Mouse (Mus musculus): ENCODE results near the gene Tnfrsf25. TPM values are rescaled to one million over a fixed set of nuclear protein-coding genes. Genes with fewer than 3 reads are reported as not detected.

Gene Tnfrsf25
- polyA plus RNA-seq, 1 experiment from 2014 or later = 0.12 TPM

DNA sequence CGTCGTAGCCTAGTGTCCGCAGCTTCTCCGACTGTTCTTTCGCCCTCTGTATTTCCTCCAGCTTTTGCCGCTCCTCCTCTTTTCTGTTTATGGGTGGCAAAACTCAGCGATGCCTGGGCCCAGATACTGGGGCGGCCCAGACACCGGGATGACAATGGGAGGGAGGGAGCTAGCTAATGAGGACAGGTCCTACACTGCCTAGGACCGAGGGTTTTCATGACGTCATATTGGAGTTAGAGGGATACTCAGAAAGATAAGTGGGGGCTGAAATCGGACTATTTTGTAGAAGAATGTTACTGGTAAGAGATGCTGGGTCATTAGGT is 5.4 kb downstream of the Tnfrsf25 start:
- Histone ChIP-seq H3K27ac (ENCODE audit: low read length) (no peak overlapping the region), H3K4me3 (ENCODE audit: low read depth, low read length) (no peak overlapping the region), H3K36me3 (ENCODE audit: control insufficient read depth, insufficient read depth) (no peaks in the 10 kb centered on the region), H3K9ac (ENCODE audit: low read depth, low read length) (no peak overlapping the region), H3K4me1 (ENCODE audit: control insufficient read depth, low read depth, low read length) (peaks cover 5% of the 10 kb centered on the region), H3K4me2 (ENCODE audit: low read depth, low read length) (no peak overlapping the region), H3K9me3 (replicated peaks; ENCODE audit: control insufficient read depth, low read length) (no peaks in the 10 kb centered on the region), H3K27me3 (ENCODE audit: control insufficient read depth, insufficient read depth, low read depth, low read length) (peaks cover 100% of the 10 kb centered on the region)
- under 1% methylated on average over 12 of the region's 12 CpGs for whole genome bisulfite sequencing (ENCODE audit: insufficient replicate concordance)
- ATAC-seq (ENCODE audit: low read depth) = no peak

DNA sequence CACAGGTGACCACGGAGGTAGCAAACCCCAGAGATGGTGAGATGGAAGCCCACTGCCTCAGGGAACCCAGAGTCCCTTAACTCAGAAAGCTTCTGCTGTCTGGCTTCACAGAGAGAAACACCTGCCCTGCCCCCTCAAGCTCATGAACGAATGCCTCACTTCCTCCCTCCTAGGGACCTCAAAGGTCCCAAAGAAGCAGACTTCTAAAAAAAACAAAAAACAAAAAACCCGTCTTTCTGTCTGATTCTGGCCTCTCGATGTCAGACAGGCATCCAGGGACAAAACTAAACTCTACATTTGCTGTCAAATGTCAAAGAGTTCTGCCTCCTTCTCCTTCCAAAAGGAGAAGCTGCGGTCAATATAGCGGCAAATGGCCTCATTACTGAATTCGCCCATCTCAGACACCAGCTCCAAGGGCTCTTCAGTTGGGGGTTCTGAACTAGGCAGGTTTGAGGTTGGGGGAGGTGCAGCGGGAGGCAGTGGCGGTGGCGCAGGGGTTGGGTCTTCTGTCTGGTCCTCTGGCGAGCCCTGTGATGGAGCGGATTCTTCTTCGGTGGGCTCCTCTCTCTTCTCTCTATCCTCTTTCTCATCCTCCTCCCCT is 8.7 kb downstream of the Tnfrsf25 start:
- H3K9me3 ChIP-seq (replicated peaks; ENCODE audit: control insufficient read depth, low read length) = no peaks in the 10 kb centered on the region
- H3K27me3 ChIP-seq (ENCODE audit: control insufficient read depth, insufficient read depth, low read depth, low read length) = peaks cover 100% of the 10 kb centered on the region
- H3K4me2 ChIP-seq (ENCODE audit: low read depth, low read length) = no peak overlapping the region
- H3K4me1 ChIP-seq (ENCODE audit: control insufficient read depth, low read depth, low read length) = peaks cover 5% of the 10 kb centered on the region
- H3K9ac ChIP-seq (ENCODE audit: low read depth, low read length) = no peak overlapping the region
- no peak overlapping the region for H3K4me3 ChIP-seq (ENCODE audit: low read depth, low read length)
- H3K36me3 ChIP-seq (ENCODE audit: control insufficient read depth, insufficient read depth) = no peaks in the 10 kb centered on the region
- no peak overlapping the region for H3K27ac ChIP-seq (ENCODE audit: low read length)
- WGBS (ENCODE audit: insufficient replicate concordance) = 9% methylated on average over 13 of the region's 13 CpGs
- ATAC-seq (ENCODE audit: low read depth) = no peak

DNA sequence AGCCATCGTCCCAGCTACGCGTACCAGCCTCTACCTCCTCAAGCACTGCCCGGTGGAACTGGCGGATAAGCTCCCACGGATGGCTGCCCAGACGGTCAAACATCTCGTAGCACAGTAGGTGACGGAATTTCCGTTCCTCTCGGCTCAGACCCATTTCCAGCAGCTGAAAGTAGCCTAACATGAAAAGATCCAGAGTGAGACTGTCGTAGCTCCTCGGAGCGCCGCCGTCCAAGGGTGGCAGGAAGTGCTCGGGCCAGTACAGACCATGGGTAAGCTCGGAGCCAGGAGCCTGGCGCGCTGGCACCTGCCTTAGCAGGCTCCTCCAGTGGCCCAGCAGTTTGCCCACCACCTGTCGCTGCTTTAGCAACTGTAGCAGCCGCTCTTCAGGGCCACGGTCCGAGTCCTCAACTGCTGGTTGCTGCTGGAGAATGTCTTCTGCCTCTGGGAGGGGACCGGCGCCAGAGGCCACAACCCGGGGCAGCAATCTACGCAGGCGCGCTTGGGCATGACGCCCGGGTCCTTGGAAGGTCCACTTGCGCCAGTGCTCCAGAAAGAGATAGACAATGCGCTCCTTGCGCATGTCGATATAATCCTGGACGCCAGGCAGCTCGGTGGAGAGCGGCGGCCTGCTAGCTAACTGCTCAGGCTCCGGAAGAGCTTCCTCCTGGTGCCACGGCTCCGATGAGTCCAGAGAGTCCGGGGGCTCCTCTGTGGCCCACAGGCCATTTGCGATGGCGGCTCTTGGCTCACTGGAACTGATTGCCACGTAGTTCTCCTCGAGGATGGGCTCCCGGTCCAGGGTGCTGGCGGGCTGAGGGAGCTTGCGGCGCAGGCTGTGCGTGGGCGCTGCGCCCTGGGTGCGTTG is 9.7 kb downstream of the Tnfrsf25 start:
- peak overlapping the region; percentile 18; the same call in 1 of the 2 replicates for H3K4me2 ChIP-seq (ENCODE audit: low read depth, low read length)
- H3K27me3 ChIP-seq (ENCODE audit: control insufficient read depth, insufficient read depth, low read depth, low read length) = peaks cover 100% of the 10 kb centered on the region
- WGBS (ENCODE audit: insufficient replicate concordance) = 10% methylated on average over 56 of the region's 56 CpGs

DNA sequence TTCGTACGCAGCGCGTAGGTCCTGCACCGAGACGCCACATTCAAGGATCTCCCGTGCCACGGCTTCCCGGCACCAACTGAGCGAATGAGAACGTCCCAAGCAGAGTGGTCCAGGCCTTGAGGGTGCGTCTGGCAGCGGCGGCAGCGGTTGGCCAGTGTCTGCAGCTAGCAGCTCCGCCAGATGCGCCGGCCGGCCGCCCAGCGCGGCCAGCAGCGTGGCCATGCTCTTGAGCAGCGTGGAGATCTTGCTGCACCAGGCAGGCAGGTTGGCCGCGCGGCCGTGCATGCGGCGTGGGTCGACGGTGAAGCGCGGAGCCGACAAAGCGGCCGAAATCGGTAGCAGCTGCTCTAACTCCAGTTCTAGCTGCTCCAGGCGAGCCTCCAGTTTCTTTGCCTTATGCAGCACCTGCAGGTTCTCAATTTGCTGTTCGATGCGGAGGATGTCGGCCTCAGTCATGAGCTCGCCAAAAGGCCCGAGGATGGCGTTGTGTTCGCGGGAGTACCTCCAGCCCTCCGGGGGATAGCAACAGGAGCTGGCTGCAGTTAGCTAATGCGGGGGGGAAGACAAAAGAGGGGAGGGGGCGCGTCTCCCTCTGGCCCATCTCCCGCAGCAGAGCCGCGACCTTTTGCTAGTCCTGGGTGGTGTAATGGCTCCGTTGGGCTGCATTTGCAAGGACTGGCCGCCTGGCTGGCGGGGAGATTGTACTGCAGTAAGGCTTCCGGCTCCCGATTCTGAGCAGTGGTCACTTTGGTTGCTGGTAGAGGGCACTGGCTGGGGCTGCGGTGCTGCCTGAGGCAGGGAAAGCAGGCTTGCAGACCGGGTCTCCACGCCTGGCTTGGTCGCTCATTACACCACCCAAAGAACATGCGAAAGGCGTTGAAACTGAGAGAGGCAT is 10.5 kb downstream of the Tnfrsf25 start:
- Histone ChIP-seq H3K27me3 (ENCODE audit: control insufficient read depth, insufficient read depth, low read depth, low read length) (peaks cover 100% of the 10 kb centered on the region), H3K9ac (ENCODE audit: low read depth, low read length) (no peak overlapping the region), H3K27ac (ENCODE audit: low read length) (no peak overlapping the region), H3K4me3 (ENCODE audit: low read depth, low read length) (peak overlapping the region; percentile 4; the same call in 1 of the 2 replicates), H3K36me3 (ENCODE audit: control insufficient read depth, insufficient read depth) (no peaks in the 10 kb centered on the region), H3K4me1 (ENCODE audit: control insufficient read depth, low read depth, low read length) (peaks cover 9% of the 10 kb centered on the region), H3K9me3 (replicated peaks; ENCODE audit: control insufficient read depth, low read length) (no peaks in the 10 kb centered on the region), H3K4me2 (ENCODE audit: low read depth, low read length) (no peak overlapping the region)
- WGBS (ENCODE audit: insufficient replicate concordance) = 12% methylated on average over 65 of the region's 65 CpGs
- ATAC-seq (ENCODE audit: low read depth) = no peak

More for the DNA sequence above, 9.7 kb downstream of the Tnfrsf25 start:
- Histone ChIP-seq H3K9ac (ENCODE audit: low read depth, low read length) (no peak overlapping the region), H3K27ac (ENCODE audit: low read length) (no peak overlapping the region), H3K4me1 (ENCODE audit: control insufficient read depth, low read depth, low read length) (peaks cover 4% of the 10 kb centered on the region), H3K4me3 (ENCODE audit: low read depth, low read length) (peak overlapping the region; percentile 4; the same call in 1 of the 2 replicates), H3K36me3 (ENCODE audit: control insufficient read depth, insufficient read depth) (no peaks in the 10 kb centered on the region), H3K9me3 (replicated peaks; ENCODE audit: control insufficient read depth, low read length) (no peaks in the 10 kb centered on the region)
- ATAC-seq (ENCODE audit: low read depth) = no peak

DNA sequence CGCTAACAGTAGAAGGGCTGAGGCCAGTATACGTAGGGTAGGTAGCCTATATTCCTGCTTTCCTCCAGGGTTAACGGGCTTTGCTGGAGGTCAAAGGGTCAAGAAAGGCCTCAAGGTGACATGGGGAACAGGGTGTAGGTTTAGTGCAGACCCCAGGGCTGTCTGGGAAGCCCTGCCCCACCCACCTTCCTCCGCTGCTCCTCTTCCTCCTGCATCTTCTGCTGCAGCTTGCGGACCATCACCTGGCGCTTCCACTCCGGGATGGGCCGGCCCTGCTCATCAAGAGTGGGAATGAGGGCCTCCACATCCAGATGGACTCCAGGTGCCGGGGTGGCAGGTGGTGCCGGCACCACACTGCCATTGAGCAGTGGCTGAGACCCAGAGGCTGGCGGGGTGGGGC is 12.2 kb downstream of the Tnfrsf25 start:
- H3K9ac ChIP-seq (ENCODE audit: low read depth, low read length) = no peak overlapping the region
- no peaks in the 10 kb centered on the region for H3K9me3 ChIP-seq (replicated peaks; ENCODE audit: control insufficient read depth, low read length)
- ATAC-seq (ENCODE audit: low read depth) = no peak
- peaks cover 14% of the 10 kb centered on the region for H3K4me1 ChIP-seq (ENCODE audit: control insufficient read depth, low read depth, low read length)
- no peak overlapping the region for H3K27ac ChIP-seq (ENCODE audit: low read length)
- no peaks in the 10 kb centered on the region for H3K36me3 ChIP-seq (ENCODE audit: control insufficient read depth, insufficient read depth)
- 75% methylated on average over 11 of the region's 11 CpGs for WGBS (ENCODE audit: insufficient replicate concordance)
- H3K4me3 ChIP-seq (ENCODE audit: low read depth, low read length) = no peak overlapping the region
- no peak overlapping the region for H3K4me2 ChIP-seq (ENCODE audit: low read depth, low read length)
- H3K27me3 ChIP-seq (ENCODE audit: control insufficient read depth, insufficient read depth, low read depth, low read length) = peaks cover 100% of the 10 kb centered on the region

DNA sequence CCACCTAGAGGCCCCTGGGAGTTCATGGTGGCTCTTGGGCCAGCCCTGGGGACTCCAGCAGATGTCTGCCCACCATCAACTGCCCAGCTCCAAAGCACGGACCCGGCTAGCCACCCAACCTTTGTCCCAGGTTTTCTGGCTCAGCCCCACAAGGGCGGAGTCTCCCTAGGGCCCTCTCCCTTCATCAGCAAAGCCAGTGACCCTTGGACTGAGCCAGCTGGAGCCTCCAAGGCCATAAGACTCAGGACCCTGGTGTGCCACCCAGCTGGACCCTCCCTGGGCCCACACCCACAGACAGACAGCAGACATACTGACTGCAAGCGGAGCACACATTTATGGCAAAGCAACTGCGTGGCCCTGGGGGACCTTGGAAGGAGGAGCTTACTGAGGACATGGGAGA is 13.1 kb downstream of the Tnfrsf25 start:
- H3K4me3 ChIP-seq (ENCODE audit: low read depth, low read length) = no peak overlapping the region
- H3K9ac ChIP-seq (ENCODE audit: low read depth, low read length) = no peak overlapping the region
- no peak overlapping the region for H3K4me2 ChIP-seq (ENCODE audit: low read depth, low read length)
- H3K27me3 ChIP-seq (ENCODE audit: control insufficient read depth, insufficient read depth, low read depth, low read length) = peaks cover 100% of the 10 kb centered on the region
- no peak overlapping the region for H3K27ac ChIP-seq (ENCODE audit: low read length)
- H3K9me3 ChIP-seq (replicated peaks; ENCODE audit: control insufficient read depth, low read length) = no peaks in the 10 kb centered on the region
- WGBS (ENCODE audit: insufficient replicate concordance) = 56% methylated on average over 5 of the region's 5 CpGs
- peak; percentile 11 for ATAC-seq (ENCODE audit: low read depth)
- no peaks in the 10 kb centered on the region for H3K36me3 ChIP-seq (ENCODE audit: control insufficient read depth, insufficient read depth)
- peaks cover 14% of the 10 kb centered on the region for H3K4me1 ChIP-seq (ENCODE audit: control insufficient read depth, low read depth, low read length)

DNA sequence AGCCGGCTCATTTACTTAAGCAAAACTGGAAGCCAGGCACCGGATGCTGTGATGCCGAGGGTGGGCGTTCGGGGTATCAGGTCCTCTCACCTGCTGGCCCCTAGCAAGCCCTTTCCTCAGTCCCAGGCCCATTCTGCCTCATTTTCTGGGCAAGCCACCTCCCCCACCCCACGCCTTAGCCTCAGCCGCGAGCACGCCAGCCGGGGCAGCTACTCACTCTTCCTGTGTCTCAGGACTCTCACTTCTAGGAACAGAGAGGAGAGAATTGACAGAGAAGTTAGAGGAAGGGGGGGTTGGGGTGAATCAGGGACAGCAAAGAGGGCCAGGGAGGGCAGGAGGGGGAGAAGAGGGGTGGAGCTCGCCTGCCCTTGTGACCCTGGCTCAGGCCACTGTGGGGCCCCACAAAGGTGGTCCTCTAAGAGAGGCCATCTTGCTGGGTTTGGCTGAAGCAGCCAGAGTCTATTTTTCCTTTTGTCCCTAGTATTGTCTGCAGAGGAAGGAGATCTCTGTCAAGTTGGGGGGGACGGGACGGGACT is 13.7 kb downstream of the Tnfrsf25 start:
- H3K4me2 ChIP-seq (ENCODE audit: low read depth, low read length) = peak overlapping the region; percentile 25; the same call in 1 of the 2 replicates
- H3K27me3 ChIP-seq (ENCODE audit: control insufficient read depth, insufficient read depth, low read depth, low read length) = peaks cover 100% of the 10 kb centered on the region
- H3K27ac ChIP-seq (ENCODE audit: low read length) = no peak overlapping the region
- H3K9me3 ChIP-seq (replicated peaks; ENCODE audit: control insufficient read depth, low read length) = no peaks in the 10 kb centered on the region
- no peak overlapping the region for H3K4me3 ChIP-seq (ENCODE audit: low read depth, low read length)
- H3K36me3 ChIP-seq (ENCODE audit: control insufficient read depth, insufficient read depth) = no peaks in the 10 kb centered on the region
- ATAC-seq (ENCODE audit: low read depth) = no peak
- 28% methylated on average over 13 of the region's 13 CpGs for WGBS (ENCODE audit: insufficient replicate concordance)
- peaks cover 14% of the 10 kb centered on the region for H3K4me1 ChIP-seq (ENCODE audit: control insufficient read depth, low read depth, low read length)
- H3K9ac ChIP-seq (ENCODE audit: low read depth, low read length) = no peak overlapping the region

DNA sequence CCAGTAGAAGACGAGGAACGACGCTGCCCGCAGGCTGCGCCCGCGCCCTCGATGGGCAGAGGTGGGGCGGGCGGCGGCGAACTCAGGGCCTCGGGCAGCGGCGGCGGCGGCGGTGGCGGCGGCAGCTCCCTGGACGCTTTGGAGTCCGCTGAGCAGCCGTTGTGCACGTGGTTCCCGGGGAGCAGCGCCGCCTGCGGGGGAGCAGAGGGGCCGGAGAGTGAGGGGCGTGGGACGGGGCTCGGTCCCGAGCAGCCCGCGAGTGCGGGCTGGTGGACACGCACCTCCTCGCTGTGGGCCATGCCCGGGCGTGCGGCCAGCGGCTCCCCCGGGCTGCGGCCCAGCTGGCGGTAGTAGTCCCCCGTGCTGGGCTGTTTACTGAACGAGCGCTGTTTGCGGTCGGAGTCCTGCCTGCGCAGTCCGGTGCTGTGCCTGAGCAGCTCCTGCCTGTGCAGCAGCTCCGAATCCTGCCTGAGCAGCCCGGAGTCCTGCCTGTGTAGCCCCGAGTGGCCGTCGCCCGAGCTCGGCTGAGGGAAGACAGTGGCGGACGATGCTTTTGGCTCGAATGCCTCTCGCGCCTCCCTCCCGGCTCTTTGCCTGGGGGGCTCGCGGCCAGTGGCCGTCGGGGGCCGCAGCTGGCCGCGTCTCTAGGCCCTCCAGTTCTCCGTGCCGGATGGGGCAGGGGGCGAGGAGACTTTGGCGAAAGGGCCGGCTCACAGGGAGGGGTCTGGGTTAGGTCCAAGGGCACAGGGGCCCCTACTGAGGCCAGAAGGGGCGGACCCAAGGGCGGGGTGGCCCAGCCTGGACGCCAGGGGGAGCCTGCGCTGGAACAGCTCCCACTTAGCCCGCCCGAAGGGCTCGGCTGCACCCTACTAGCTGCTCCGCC is 15.3 kb downstream of the Tnfrsf25 start:
- Histone ChIP-seq H3K4me2 (ENCODE audit: low read depth, low read length) (peak overlapping the region; percentile 59), H3K27ac (ENCODE audit: low read length) (no peak overlapping the region), H3K9me3 (replicated peaks; ENCODE audit: control insufficient read depth, low read length) (no peaks in the 10 kb centered on the region), H3K4me3 (ENCODE audit: low read depth, low read length) (peak overlapping the region; percentile 49), H3K27me3 (ENCODE audit: control insufficient read depth, insufficient read depth, low read depth, low read length) (peaks cover 84% of the 10 kb centered on the region), H3K4me1 (ENCODE audit: control insufficient read depth, low read depth, low read length) (peaks cover 14% of the 10 kb centered on the region), H3K9ac (ENCODE audit: low read depth, low read length) (no peak overlapping the region), H3K36me3 (ENCODE audit: control insufficient read depth, insufficient read depth) (no peaks in the 10 kb centered on the region)
- 1% methylated on average over 81 of the region's 85 CpGs for WGBS (ENCODE audit: insufficient replicate concordance)
- peak; percentile 66 for ATAC-seq (ENCODE audit: low read depth)

All from liver, embryonic 16.5 days (tissue).